Mouse (Mus musculus) stomach, postnatal 0 days (tissue): ENCODE data around the gene Srrt. TPM values are rescaled to one million over a fixed set of nuclear protein-coding genes. Genes with fewer than 3 reads are reported as not detected.
A peak's percentile ranks its signal among the peaks of the same experiment; 100 is the strongest.

Experiments used
- ATAC-seq: fragments of 200-750 bp; cut with Nextera tagmentation; 2 replicates; pipeline ENCODE4 v1.8.0; 2017; ENCODE audit not compliant: low FRiP score, low TSS enrichment
- DNase-seq: peaks from one replicate; pipeline ENCODE4 v3.0.0-alpha.2; 2016; ENCODE audit warnings: low spot score
- H3K27ac ChIP-seq: fragments of 300-500 bp; sonication (generic); replicated peaks from 2 replicates; pipeline ENCODE4 v1.5.1; 2014; ENCODE audit warnings: mild to moderate bottlenecking, control low read depth
- H3K27me3 ChIP-seq: fragments of 300-500 bp; sonication (generic); 2 replicates; pipeline ENCODE4 v1.6.1; 2014; ENCODE audit warnings: low read length; ENCODE audit not compliant: control insufficient read depth, insufficient read depth
- H3K36me3 ChIP-seq: fragments of 300-500 bp; sonication (generic); 2 replicates; pipeline ENCODE4 v1.6.1; 2014; ENCODE audit warnings: low read length, mixed read lengths; ENCODE audit not compliant: control insufficient read depth, insufficient read depth
- H3K4me1 ChIP-seq: fragments of 300-500 bp; sonication (generic); replicated peaks from 2 replicates; pipeline ENCODE4 v1.6.1; 2014; ENCODE audit warnings: antibody characterized with exemption; ENCODE audit not compliant: control insufficient read depth, insufficient read depth
- H3K4me2 ChIP-seq: fragments of 300-500 bp; sonication (generic); replicated peaks from 2 replicates; pipeline ENCODE4 v1.6.1; 2014; ENCODE audit warnings: low read depth, mild to moderate bottlenecking, control low read depth, moderate library complexity
- H3K4me3 ChIP-seq: fragments of 300-500 bp; sonication (generic); 2 replicates; pipeline ENCODE4 v1.5.1; 2014; ENCODE audit warnings: low read depth, low read length, control low read depth
- H3K9ac ChIP-seq: fragments of 300-500 bp; sonication (generic); 2 replicates; pipeline ENCODE4 v1.6.1; 2014; ENCODE audit warnings: mild to moderate bottlenecking, low read length, control low read depth, mixed read lengths
- H3K9me3 ChIP-seq: fragments of 300-500 bp; sonication (generic); 2 replicates; pipeline ENCODE4 v1.6.1; 2016; ENCODE audit warnings: low read length; ENCODE audit not compliant: control insufficient read depth
- CTCF ChIP-seq: IDR thresholded peaks from 2 replicates; pipeline ENCODE4 v1.5.1; 2016; ENCODE audit warnings: antibody characterized with exemption, low read depth, mild to moderate bottlenecking, moderate library complexity
- EP300 ChIP-seq: optimal IDR thresholded peaks from 2 replicates; pipeline ENCODE3; 2016; ENCODE audit warnings: antibody characterized with exemption
- WGBS: fragments of 180-500 bp; shearing (Covaris S2); extraction: QIAGEN DNeasy Blood & Tissue Kit; methylation state at CpG from one replicate; pipeline ENCODE4 v1.1.7; 2014; 5-methylcytosine and 5-hydroxymethylcytosine counted together
- polyA plus RNA-seq: library from polyadenylated mRNA; unstranded; fragments of >200 nt; fragmentation: Nextera tagmentation; extraction: Ambion mirVana; gene quantifications from 2 replicates; pipeline ENCODE4 v1.2.1, GENCODE M21; 2015

Gene Srrt
- polyA plus RNA-seq, 1 experiment from 2014 or later: 29.3 TPM

DNA sequence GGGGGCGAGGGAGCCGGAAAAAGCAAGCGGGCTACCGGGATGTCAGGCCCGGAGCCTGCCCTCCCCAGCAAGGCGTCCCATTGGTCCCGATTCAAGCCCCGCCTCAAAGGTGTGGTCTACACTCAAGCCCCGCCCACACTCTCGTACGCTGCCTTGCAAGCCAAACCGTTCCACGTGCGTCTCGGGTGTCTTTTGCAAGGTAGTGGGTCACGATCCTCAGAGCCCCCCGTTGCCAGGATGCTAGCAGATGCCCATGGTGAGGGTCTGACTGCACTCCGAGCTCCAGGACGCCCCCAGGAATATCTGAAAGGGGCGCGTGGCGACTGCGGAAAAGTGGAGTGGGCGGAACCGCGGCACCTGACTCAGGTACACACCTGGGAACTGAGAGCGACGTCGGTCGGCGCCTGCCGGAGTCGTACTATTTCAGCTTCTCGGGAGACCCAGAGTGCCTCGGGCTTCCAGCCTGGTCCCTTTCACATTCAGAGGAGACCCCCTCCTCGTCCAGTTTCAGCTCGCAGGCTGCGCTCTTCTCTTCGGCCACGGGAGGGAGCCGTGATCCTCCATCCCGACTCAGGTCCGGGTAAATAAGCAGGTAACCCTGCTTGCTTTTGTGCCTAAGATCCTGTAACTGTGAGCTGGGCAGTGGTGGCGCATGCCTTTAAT lies 26.2 kb upstream of the Srrt start, which contains the start of gene Slc12a9:
Slc12a9 (minus strand) TSS at position 86 of the 663 bp plus-strand sequence.
- TF ChIP-seq EP300 (no peak), CTCF (peak; percentile 84)
- Histone ChIP-seq H3K27ac (peak within 1 kb of the TSS; percentile 67), H3K9ac (peak within 1 kb of the TSS; percentile 67), H3K9me3 (no peaks in the 10 kb centered on the region), H3K36me3 (no peaks in the 10 kb centered on the region), H3K27me3 (no peaks in the 10 kb centered on the region), H3K4me1 (no peaks in the 10 kb centered on the region), H3K4me2 (peak within 1 kb of the TSS; percentile 91), H3K4me3 (peak within 1 kb of the TSS; percentile 65)
- under 1% methylated on average over 43 of the region's 44 CpGs for WGBS
- ATAC-seq (peak; percentile 90), DNase-seq (peak; percentile 96)

DNA sequence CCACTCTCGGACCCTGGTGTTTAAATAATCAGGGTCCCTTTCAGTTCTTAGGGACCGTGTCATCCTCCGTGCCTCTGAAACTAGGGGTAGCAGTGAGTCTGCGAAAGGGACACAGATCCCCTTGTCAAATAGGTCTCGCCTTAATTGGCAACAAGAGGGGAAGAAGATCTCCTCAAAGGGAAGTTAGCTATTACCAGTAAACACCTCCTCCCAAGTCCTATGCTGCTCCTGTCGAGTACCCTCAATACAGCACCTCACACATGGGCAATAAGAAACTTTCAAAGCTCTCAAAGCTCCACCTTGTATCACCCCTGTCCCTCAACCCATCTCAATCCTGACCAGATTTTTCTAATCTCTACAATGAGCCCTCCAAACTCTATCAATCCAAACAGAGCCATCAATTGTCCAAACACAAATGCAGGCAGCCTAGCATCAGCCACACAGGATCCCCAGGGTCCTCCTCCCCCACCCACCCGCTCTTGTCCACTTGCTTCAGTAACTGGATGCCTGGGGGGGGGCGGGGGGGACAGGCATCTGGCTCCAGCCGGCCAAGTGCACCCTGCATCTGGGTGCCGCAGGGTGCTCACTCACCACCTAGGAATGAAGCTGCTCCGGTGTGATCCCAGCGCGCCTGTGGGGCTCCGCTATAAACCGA lies 25.5 kb upstream of the Srrt start:
- no peak for DNase-seq
- H3K4me1 ChIP-seq: no peaks in the 10 kb centered on the region
- 15% methylated on average over 15 of the region's 15 CpGs for WGBS

DNA sequence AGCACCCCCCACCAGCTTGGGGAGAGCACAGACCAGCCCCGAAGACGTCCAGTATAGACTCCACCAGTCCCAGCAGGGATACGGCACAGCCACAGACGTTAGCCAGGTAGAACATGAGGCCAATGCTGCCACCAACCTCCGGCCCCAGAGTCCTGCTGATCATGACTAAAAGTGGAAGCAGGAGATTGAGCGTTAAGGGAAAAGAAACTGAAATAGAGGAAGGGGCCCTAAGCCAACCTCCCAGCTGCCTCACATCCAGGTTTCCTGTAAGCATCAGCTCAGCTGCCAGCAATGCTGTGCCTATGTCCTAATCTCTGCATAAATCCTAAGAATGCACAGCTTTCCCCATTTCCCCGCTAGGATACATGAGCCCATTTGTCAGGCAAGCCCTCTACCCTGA lies 23.4 kb upstream of the Srrt start:
- no peak overlapping the region for H3K27ac ChIP-seq
- no peak overlapping the region for H3K4me2 ChIP-seq
- H3K4me1 ChIP-seq: no peaks in the 10 kb centered on the region
- H3K9ac ChIP-seq: no peak overlapping the region
- no peaks in the 10 kb centered on the region for H3K27me3 ChIP-seq
- TF ChIP-seq EP300 (no peak), CTCF (no peak)
- ATAC-seq: no peak
- H3K36me3 ChIP-seq: no peaks in the 10 kb centered on the region
- H3K9me3 ChIP-seq: no peaks in the 10 kb centered on the region
- H3K4me3 ChIP-seq: no peak overlapping the region
- WGBS: 87% methylated on average over 7 of the region's 7 CpGs
- DNase-seq: no peak

More for the DNA sequence above, 25.5 kb upstream of the Srrt start:
- Histone ChIP-seq H3K9me3 (no peaks in the 10 kb centered on the region), H3K27ac (peak overlapping the region; percentile 67), H3K9ac (peak overlapping the region; percentile 67), H3K36me3 (no peaks in the 10 kb centered on the region), H3K4me2 (peak overlapping the region; percentile 91), H3K27me3 (no peaks in the 10 kb centered on the region), H3K4me3 (peak overlapping the region; percentile 65)
- ATAC-seq: no peak
- no peak for TF ChIP-seq CTCF
- TF ChIP-seq EP300: no peak

DNA sequence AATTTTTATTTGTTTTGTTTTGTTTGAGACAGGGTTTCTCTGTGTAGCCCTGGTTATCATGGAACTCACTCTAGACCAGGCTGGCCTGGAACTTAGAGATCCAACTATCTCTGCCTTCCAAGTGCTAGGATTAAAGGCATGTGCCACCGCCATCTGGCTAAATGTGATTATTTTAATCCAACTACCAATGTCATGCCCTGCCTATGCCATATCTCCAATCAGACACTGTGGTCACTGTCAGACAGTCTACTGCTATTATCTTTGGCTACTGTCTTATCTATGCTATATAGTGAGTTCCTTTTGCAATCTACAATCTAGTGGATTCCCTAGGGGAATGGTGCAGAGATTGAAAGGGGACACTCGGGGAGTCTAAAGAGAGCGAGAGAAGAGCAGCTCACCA lies 13.5 kb upstream of the Srrt start:
- Histone ChIP-seq H3K4me1 (no peaks in the 10 kb centered on the region), H3K27ac (no peak overlapping the region), H3K36me3 (no peaks in the 10 kb centered on the region), H3K27me3 (no peaks in the 10 kb centered on the region), H3K4me2 (no peak overlapping the region), H3K9me3 (no peaks in the 10 kb centered on the region), H3K9ac (no peak overlapping the region), H3K4me3 (no peak overlapping the region)
- ATAC-seq: no peak
- DNase-seq: no peak
- TF ChIP-seq EP300 (no peak), CTCF (no peak)
- 97% methylated on average over 3 of the region's 3 CpGs for WGBS

DNA sequence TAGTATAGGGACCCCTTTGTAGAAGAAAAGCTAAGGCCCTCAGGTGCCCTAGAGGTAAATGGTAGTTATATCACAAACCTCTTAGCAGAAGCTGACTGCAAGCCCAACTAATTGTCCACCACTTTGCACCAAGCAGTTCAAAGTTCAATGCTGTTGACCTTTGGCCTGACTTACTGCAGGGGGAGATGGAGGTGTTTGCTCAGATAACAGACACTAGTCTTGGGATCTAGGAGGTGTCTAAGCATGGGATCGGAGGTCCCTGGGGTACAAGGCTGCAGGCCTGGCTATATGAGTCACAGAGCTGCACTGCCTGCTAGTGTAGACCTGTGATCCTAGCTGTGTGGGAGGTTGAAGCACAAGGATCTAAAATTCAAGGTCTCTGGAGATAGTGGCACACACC lies 11.1 kb upstream of the Srrt start:
- no peaks in the 10 kb centered on the region for H3K9me3 ChIP-seq
- H3K27ac ChIP-seq: no peak overlapping the region
- no peak for ATAC-seq
- no peaks in the 10 kb centered on the region for H3K36me3 ChIP-seq
- H3K9ac ChIP-seq: no peak overlapping the region
- no peak overlapping the region for H3K4me3 ChIP-seq
- no peak overlapping the region for H3K4me2 ChIP-seq
- TF ChIP-seq EP300: no peak
- no peak for TF ChIP-seq CTCF
- WGBS: 61% methylated on average over 1 of the region's 1 CpGs
- no peaks in the 10 kb centered on the region for H3K27me3 ChIP-seq
- peaks cover 9% of the 10 kb centered on the region; the same call in 1 of the 2 replicates for H3K4me1 ChIP-seq
- DNase-seq: no peak

DNA sequence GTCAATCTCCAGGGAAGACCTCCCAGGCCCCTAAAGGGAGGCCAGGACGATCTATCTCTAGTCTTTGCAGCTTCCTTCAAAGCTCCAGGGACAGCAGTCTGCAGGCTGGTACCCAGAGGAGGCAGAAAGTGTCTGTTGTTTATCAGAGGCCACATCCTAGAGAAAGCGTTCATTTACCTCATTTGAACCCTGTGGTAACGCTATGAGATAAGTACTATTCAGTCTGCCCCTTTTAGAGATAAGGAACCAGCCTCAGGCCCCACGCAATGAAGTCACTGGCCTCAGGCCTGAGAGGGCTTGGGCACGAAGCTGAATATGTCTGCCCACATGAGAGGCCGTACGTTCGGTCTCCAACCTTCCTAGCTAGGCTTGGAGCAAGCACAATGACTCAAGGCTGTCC lies 9.9 kb upstream of the Srrt start:
- TF ChIP-seq EP300: no peak
- TF ChIP-seq CTCF: no peak
- WGBS: 75% methylated on average over 8 of the region's 8 CpGs

More for the DNA sequence above, 9.9 kb upstream of the Srrt start:
- H3K9ac ChIP-seq: no peak overlapping the region
- H3K36me3 ChIP-seq: no peaks in the 10 kb centered on the region
- ATAC-seq (no peak), DNase-seq (no peak)
- H3K27me3 ChIP-seq: no peaks in the 10 kb centered on the region
- no peak overlapping the region for H3K27ac ChIP-seq
- peaks cover 16% of the 10 kb centered on the region for H3K4me1 ChIP-seq
- no peak overlapping the region for H3K4me2 ChIP-seq
- no peaks in the 10 kb centered on the region for H3K9me3 ChIP-seq
- H3K4me3 ChIP-seq: no peak overlapping the region
